Mouse (Mus musculus) small intestine, adult 2 months (tissue): ENCODE results near the gene Cdh13. TPM values are rescaled to one million over a fixed set of nuclear protein-coding genes. Genes with fewer than 3 reads are reported as not detected.

Experiments
- H3K27ac ChIP-seq: fragments of 200-500 bp; 2 replicates; pipeline ENCODE4 v1.5.1; 2012; ENCODE audit warnings: low read depth, low read length, control low read depth, inconsistent platforms; ENCODE audit not compliant: insufficient read depth
- H3K27me3 ChIP-seq: fragments of 200-500 bp; 2 replicates; pipeline ENCODE4 v1.6.1; 2012; ENCODE audit warnings: mild to moderate bottlenecking, moderate library complexity, low read length, inconsistent platforms; ENCODE audit not compliant: control insufficient read depth, insufficient read depth
- H3K36me3 ChIP-seq: fragments of 200-500 bp; 2 replicates; pipeline ENCODE4 v1.6.1; 2012; ENCODE audit warnings: mild to moderate bottlenecking, low read length, control low read depth, inconsistent platforms; ENCODE audit not compliant: control insufficient read depth, insufficient read depth
- H3K4me1 ChIP-seq: fragments of 200-500 bp; 2 replicates; pipeline ENCODE4 v1.6.1; 2012; ENCODE audit warnings: low read length, inconsistent platforms, mixed read lengths; ENCODE audit not compliant: control insufficient read depth, insufficient read depth, insufficient read length
- H3K4me3 ChIP-seq: fragments of 200-500 bp; 2 replicates; pipeline ENCODE4 v1.5.1; 2012; ENCODE audit warnings: low read depth, mild to moderate bottlenecking, control low read depth, inconsistent platforms, low read length, moderate library complexity
- CTCF ChIP-seq: fragments of 200-500 bp; IDR thresholded peaks from 2 replicates; pipeline ENCODE4 v1.5.1; 2012; ENCODE audit warnings: low read depth, mild to moderate bottlenecking, control low read depth, inconsistent platforms, low read length, moderate library complexity, mixed read lengths; ENCODE audit not compliant: insufficient replicate concordance, insufficient read length; ENCODE audit errors: extremely low read depth
- POLR2A ChIP-seq: fragments of 200-500 bp; IDR thresholded peaks from 2 replicates; pipeline ENCODE4 v1.6.1; 2012; ENCODE audit warnings: low read depth, mild to moderate bottlenecking, control low read depth, inconsistent platforms, low read length, moderate library complexity
- WGBS: fragments of 180-500 bp; shearing (Covaris S2); methylation state at CpG from one replicate; pipeline ENCODE4 v1.1.7; 2018; 5-methylcytosine and 5-hydroxymethylcytosine counted together
- polyA plus RNA-seq: library from polyadenylated mRNA; depleted of rRNA; stranded (reverse); fragments of >200 nt; gene quantifications from 2 replicates; pipeline ENCODE4 v1.2.3, GENCODE M21; 2012

Cdh13 gene
- polyA plus RNA-seq, 1 experiment = 4.6 TPM

DNA sequence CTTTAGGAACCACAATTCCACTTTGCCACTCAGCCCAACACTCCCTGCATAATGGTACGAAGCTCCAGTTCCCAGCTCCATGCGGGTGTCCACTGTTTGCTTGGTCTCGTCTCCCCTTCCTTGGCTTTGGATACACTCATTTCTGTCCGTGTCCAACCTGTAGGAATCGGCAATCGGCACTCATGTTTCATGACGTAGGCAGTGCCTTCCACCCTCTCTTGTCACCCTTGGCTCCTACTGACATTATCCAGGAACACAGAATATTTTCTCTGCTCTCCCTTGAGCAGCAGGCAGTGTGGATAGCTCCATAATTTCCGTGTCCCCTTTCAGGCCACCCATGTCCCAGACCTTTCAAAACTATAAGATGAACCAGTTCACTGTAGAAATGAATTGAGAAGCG, 97.2 kb downstream of the Cdh13 start:
- no peak overlapping the region for H3K4me3 ChIP-seq
- no peaks in the 10 kb centered on the region for H3K27me3 ChIP-seq
- 85% methylated on average over 9 of the region's 9 CpGs for WGBS
- TF ChIP-seq POLR2A (no peak), CTCF (no peak)
- H3K36me3 ChIP-seq = no peaks in the 10 kb centered on the region
- H3K4me1 ChIP-seq = no peaks in the 10 kb centered on the region
- H3K27ac ChIP-seq = no peak overlapping the region

DNA sequence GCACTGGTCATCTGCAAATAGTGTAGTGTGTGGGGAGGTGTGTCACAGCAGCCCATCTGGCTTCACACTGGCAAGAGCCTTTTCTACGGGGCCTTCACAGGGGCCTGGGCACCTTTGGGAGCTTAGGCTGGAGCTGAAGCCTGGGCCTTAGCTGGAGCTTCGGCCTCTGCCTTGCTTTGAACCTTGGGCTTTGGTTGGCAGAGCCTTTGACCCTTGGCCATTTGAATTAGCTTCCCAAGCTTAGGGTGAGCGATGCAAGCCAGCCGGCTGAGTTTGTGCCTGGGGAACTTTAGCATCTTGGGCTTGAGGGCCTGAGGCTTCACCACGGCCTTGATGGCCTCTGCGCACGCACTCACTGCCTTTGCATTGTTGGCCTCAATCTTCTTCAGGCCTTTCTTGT, 98.1 kb downstream of the Cdh13 start:
- no peak overlapping the region for H3K27ac ChIP-seq
- TF ChIP-seq POLR2A = no peak
- TF ChIP-seq CTCF = no peak
- 90% methylated on average over 7 of the region's 7 CpGs for WGBS
- H3K4me3 ChIP-seq = no peak overlapping the region
- H3K4me1 ChIP-seq = no peaks in the 10 kb centered on the region
- no peaks in the 10 kb centered on the region for H3K27me3 ChIP-seq
- no peaks in the 10 kb centered on the region for H3K36me3 ChIP-seq

DNA sequence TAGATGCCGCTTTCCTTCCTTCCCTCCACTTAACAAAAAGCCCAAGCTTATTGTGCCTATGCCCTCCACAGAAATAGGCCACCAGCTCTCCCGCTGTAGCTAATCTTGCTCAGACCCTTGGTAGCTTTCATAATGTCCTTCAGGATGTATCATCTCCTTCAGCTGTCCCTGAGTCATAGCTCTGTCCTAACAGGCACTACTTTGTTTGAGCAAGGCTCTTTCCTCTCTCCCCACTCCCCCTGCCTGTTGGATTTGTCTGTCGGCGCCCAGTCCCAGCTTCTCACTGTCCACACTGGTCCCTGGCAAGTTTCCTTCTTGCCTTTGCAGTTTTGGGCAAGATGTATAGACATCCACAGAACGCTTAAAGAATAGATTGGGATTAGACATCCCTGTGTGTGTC, 100.8 kb downstream of the Cdh13 start:
- TF ChIP-seq CTCF (no peak), POLR2A (no peak)
- WGBS = 83% methylated on average over 5 of the region's 5 CpGs
- no peak overlapping the region for H3K27ac ChIP-seq
- H3K4me3 ChIP-seq = no peak overlapping the region
- H3K27me3 ChIP-seq = no peaks in the 10 kb centered on the region
- no peaks in the 10 kb centered on the region for H3K4me1 ChIP-seq
- H3K36me3 ChIP-seq = no peaks in the 10 kb centered on the region

DNA sequence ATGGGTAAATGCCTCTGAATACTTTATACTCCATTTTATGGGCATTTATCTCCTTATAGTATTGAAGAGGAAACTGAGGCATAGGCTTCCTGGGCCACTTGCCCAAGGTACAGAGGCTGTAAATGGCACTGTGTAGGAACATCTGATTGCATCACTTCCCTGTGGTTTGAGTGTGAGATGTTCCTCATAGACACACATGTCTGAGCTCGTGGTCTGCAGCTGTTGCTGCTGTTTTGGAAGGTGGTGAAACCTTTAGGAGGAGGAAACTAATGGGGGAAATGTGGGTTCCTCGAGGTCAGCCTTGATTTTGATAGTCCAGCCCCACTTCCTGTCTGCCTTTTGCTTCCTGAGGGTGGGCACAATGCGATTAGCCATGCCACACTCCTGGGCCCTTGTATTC, 105.9 kb downstream of the Cdh13 start:
- Histone ChIP-seq H3K27ac (no peak overlapping the region), H3K36me3 (no peaks in the 10 kb centered on the region), H3K4me3 (no peak overlapping the region), H3K4me1 (no peaks in the 10 kb centered on the region), H3K27me3 (no peaks in the 10 kb centered on the region)
- no peak for TF ChIP-seq CTCF
- TF ChIP-seq POLR2A = no peak
- WGBS = 44% methylated on average over 3 of the region's 3 CpGs

DNA sequence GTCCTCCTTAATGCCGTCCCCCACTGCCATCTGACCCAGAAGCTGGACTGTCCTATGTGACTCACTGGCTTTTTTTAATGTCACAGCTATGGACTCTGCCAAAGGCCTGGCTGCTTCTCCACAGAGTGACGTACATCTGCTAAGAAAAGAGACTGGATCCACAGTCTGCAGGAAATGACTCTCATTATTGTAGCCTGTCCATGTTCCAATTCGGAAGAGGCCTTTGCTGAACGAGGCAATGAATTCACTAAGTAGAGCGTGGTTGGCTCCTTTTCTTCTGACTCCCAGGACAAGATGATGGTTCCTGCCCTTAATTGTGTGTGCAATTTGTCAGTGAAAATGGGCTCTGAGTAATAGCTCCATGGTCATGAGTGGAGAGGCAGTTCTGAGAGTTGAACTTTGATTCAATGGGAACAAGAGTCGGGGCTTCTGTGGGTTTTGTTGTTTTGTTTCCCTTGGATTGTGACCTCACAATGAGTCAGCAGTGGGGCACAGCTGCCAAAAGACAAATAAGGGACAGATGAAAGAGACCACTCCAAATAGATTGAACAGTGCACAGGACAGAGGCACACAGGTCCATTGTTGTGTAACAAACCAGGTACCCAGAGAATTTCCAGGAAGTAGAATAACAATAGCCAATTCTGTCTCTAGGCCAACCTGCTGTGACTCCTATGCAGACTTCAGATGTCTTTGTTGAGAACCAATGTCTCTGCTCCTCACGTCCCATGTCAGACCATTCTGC, 110.5 kb downstream of the Cdh13 start:
- H3K4me1 ChIP-seq = no peaks in the 10 kb centered on the region
- no peaks in the 10 kb centered on the region for H3K27me3 ChIP-seq
- TF ChIP-seq CTCF = no peak
- no peak for TF ChIP-seq POLR2A
- H3K4me3 ChIP-seq = no peak overlapping the region
- 66% methylated on average over 7 of the region's 7 CpGs for WGBS
- no peaks in the 10 kb centered on the region for H3K36me3 ChIP-seq
- H3K27ac ChIP-seq = no peak overlapping the region

DNA sequence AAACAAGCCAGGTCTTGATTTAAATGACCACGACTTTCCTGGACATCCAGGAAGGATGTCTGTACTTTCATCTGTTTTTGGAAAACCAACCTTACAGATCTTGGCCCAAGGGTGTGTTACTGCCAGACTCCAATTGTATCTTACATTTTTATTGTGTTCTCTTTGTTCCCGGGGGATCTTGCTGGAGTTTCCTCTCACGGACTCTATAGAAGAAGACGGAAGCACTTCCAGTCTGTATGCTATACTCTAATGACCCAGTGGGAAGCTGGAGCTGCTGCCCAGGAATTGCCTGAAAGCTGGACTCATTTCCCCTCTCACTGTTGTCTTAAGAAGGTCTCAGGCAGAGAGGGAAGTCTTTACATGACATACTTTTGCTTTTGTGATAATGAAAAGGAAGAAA, 111.6 kb downstream of the Cdh13 start:
- Histone ChIP-seq H3K4me1 (no peaks in the 10 kb centered on the region), H3K27ac (no peak overlapping the region), H3K36me3 (no peaks in the 10 kb centered on the region), H3K27me3 (no peaks in the 10 kb centered on the region), H3K4me3 (no peak overlapping the region)
- TF ChIP-seq CTCF = no peak
- no peak for TF ChIP-seq POLR2A
- WGBS = 62% methylated on average over 4 of the region's 4 CpGs

DNA sequence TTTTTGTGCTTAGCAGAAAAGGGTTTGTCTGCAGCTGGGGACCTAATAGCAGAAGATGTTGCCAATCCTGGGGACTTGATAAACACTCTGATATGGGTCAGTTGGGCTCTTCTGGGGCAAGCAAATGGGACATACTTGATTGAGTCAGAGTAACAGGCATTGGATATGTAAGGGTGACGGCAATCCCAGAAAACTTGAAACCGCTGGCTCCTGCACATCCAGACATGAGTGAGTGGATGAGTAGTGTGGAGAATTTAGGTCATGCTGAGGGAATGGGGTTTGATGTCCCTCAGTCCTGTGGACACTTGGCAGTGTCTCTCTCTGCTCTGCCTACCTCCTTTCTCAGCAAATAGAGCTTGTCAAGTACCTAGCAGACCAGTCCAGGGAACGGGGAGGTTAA, 121.3 kb downstream of the Cdh13 start:
- no peak for TF ChIP-seq POLR2A
- no peak for TF ChIP-seq CTCF
- H3K4me1 ChIP-seq = no peaks in the 10 kb centered on the region
- H3K36me3 ChIP-seq = no peaks in the 10 kb centered on the region
- WGBS = 84% methylated on average over 3 of the region's 3 CpGs
- H3K27me3 ChIP-seq = no peaks in the 10 kb centered on the region
- no peak overlapping the region for H3K4me3 ChIP-seq
- H3K27ac ChIP-seq = no peak overlapping the region

DNA sequence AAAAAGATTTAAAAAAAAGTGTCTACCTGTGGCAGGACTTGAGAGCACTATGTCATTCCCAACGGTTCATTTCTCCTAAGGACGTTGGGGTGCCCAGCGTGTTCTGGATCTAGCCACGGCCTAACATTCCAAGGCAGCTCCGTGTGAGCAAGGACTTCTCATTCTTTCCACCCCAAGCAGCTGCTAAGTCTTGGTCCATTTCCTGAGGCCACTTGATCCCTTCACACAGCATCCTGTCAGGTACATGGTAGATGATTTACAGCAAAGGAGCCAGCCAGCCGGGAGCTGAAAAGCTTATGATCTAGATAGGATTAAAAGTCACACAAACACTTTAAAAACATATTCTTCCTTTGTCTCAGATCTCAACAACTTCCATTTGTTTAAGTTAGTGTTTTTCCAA, 123.8 kb downstream of the Cdh13 start:
- no peak for TF ChIP-seq POLR2A
- no peak for TF ChIP-seq CTCF
- H3K36me3 ChIP-seq = no peaks in the 10 kb centered on the region
- WGBS = 34% methylated on average over 6 of the region's 6 CpGs

More for the DNA sequence above, 123.8 kb downstream of the Cdh13 start:
- no peak overlapping the region for H3K4me3 ChIP-seq
- H3K27ac ChIP-seq = no peak overlapping the region
- H3K27me3 ChIP-seq = no peaks in the 10 kb centered on the region
- no peaks in the 10 kb centered on the region for H3K4me1 ChIP-seq
